Mouse (Mus musculus): Measurements from ENCODE around the gene Bcl2l11. TPM values are rescaled to one million over a fixed set of nuclear protein-coding genes. Genes with fewer than 3 reads are reported as not detected.

Gene Bcl2l11
- polyA plus RNA-seq (2016; fragmentation: Nextera tagmentation; extraction: Ambion mirVana), result 21.6 and 23.3 TPM in 2 replicates

- peak; percentile 90 for ATAC-seq (ENCODE audit: insufficient number of reproducible peaks, low FRiP score)
- Histone ChIP-seq H3K4me3 (peak within 1 kb of the TSS; percentile 76), H3K27ac (ENCODE audit: poor library complexity, severe bottlenecking) (peak within 1 kb of the TSS; percentile 81), H3K9ac (peak within 1 kb of the TSS; percentile 82), H3K36me3 (peaks cover 12% of the 10 kb centered on the region), H3K4me1 (replicated peaks) (peaks cover 33% of the 10 kb centered on the region), H3K4me2 (peak within 1 kb of the TSS; percentile 98), H3K9me3 (replicated peaks) (no peaks in the 10 kb centered on the region), H3K27me3 (replicated peaks) (0 out of 2 replicates have a peak, but pooled peaks cover 7% of the 10 kb centered on the region)
- WGBS, result under 1% methylated on average over 75 of the region's 76 CpGs
Observed at GRCm38 (mm10) chr2:128125635-128126470, at the start of gene Bcl2l11. Bcl2l11 (plus strand) TSS chr2:128126038.

- H3K27me3 ChIP-seq (replicated peaks), result no peaks in the 10 kb centered on the region
- no peak overlapping the region for H3K4me2 ChIP-seq
- no peak overlapping the region for H3K9ac ChIP-seq
- ATAC-seq (ENCODE audit: insufficient number of reproducible peaks, low FRiP score), result no peak
- no peaks in the 10 kb centered on the region for H3K9me3 ChIP-seq (replicated peaks)
- no peak overlapping the region for H3K27ac ChIP-seq (ENCODE audit: poor library complexity, severe bottlenecking)
- WGBS, result 76% methylated on average over 4 of the region's 4 CpGs
- H3K36me3 ChIP-seq, result no peaks in the 10 kb centered on the region
- H3K4me3 ChIP-seq, result no peak overlapping the region
- H3K4me1 ChIP-seq (replicated peaks), result no peaks in the 10 kb centered on the region
Observed at GRCm38 (mm10) chr2:128076936-128077335, 48.9 kb upstream of the Bcl2l11 start.

DNA sequence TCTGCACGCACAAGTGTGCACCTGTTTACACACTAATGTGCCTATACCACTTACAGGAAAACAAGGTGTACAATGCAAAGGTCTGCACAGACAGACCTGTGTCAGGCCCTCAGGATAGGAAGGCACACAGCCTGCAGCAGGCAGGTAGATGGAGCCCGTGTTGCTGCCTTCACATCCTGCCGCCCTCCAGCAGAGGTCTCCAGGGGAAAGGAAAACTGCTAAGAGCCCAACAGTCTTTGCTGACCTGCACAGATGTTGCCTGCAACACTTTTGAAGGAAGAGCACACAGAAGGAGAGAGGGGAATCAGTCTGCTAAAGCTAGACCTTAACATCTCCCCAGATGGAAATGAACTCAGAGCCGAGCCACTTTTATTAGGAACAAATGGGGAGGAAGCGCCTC is 47.0 kb upstream of the Bcl2l11 start:
- Histone ChIP-seq H3K9ac (no peak overlapping the region), H3K4me1 (replicated peaks) (no peaks in the 10 kb centered on the region), H3K4me2 (no peak overlapping the region), H3K27me3 (replicated peaks) (no peaks in the 10 kb centered on the region), H3K36me3 (no peaks in the 10 kb centered on the region), H3K27ac (ENCODE audit: poor library complexity, severe bottlenecking) (no peak overlapping the region), H3K9me3 (replicated peaks) (no peaks in the 10 kb centered on the region), H3K4me3 (no peak overlapping the region)
- no peak for ATAC-seq (ENCODE audit: insufficient number of reproducible peaks, low FRiP score)
- WGBS, result 36% methylated on average over 5 of the region's 5 CpGs

- H3K36me3 ChIP-seq, result no peaks in the 10 kb centered on the region
- no peak overlapping the region for H3K4me2 ChIP-seq
- H3K4me3 ChIP-seq, result no peak overlapping the region
- 68% methylated on average over 6 of the region's 6 CpGs for WGBS
- H3K27me3 ChIP-seq (replicated peaks), result no peaks in the 10 kb centered on the region
- H3K4me1 ChIP-seq (replicated peaks), result no peaks in the 10 kb centered on the region
- no peak for ATAC-seq (ENCODE audit: insufficient number of reproducible peaks, low FRiP score)
- H3K9me3 ChIP-seq (replicated peaks), result no peaks in the 10 kb centered on the region
- H3K27ac ChIP-seq (ENCODE audit: poor library complexity, severe bottlenecking), result no peak overlapping the region
- H3K9ac ChIP-seq, result no peak overlapping the region
Observed at GRCm38 (mm10) chr2:128079316-128079715, 46.5 kb upstream of the Bcl2l11 start.

GRCm38 (mm10) chr2:128083844-128084243 is 42.0 kb upstream of the Bcl2l11 start:
- Histone ChIP-seq H3K4me1 (replicated peaks) (peaks cover 26% of the 10 kb centered on the region), H3K9ac (no peak overlapping the region), H3K27me3 (replicated peaks) (no peaks in the 10 kb centered on the region), H3K4me2 (no peak overlapping the region), H3K36me3 (no peaks in the 10 kb centered on the region), H3K9me3 (replicated peaks) (no peaks in the 10 kb centered on the region), H3K4me3 (no peak overlapping the region), H3K27ac (ENCODE audit: poor library complexity, severe bottlenecking) (no peak overlapping the region)
- no peak for ATAC-seq (ENCODE audit: insufficient number of reproducible peaks, low FRiP score)
- 30% methylated on average over 3 of the region's 3 CpGs for WGBS

- Histone ChIP-seq H3K4me1 (replicated peaks) (peaks cover 26% of the 10 kb centered on the region), H3K9ac (no peak overlapping the region), H3K27me3 (replicated peaks) (no peaks in the 10 kb centered on the region), H3K36me3 (no peaks in the 10 kb centered on the region), H3K4me2 (no peak overlapping the region), H3K27ac (ENCODE audit: poor library complexity, severe bottlenecking) (no peak overlapping the region), H3K4me3 (no peak overlapping the region), H3K9me3 (replicated peaks) (no peaks in the 10 kb centered on the region)
- no peak for ATAC-seq (ENCODE audit: insufficient number of reproducible peaks, low FRiP score)
- 33% methylated on average over 5 of the region's 5 CpGs for WGBS
Observed at GRCm38 (mm10) chr2:128084607-128085006, 41.2 kb upstream of the Bcl2l11 start.

- no peak overlapping the region for H3K9ac ChIP-seq
- H3K9me3 ChIP-seq (replicated peaks), result no peaks in the 10 kb centered on the region
- no peak overlapping the region for H3K4me3 ChIP-seq
- peaks cover 26% of the 10 kb centered on the region for H3K4me1 ChIP-seq (replicated peaks)
- H3K27me3 ChIP-seq (replicated peaks), result no peaks in the 10 kb centered on the region
- no peak overlapping the region for H3K27ac ChIP-seq (ENCODE audit: poor library complexity, severe bottlenecking)
- ATAC-seq (ENCODE audit: insufficient number of reproducible peaks, low FRiP score), result no peak
- 92% methylated on average over 1 of the region's 1 CpGs for WGBS
- H3K4me2 ChIP-seq, result no peak overlapping the region
- no peaks in the 10 kb centered on the region for H3K36me3 ChIP-seq
Observed at GRCm38 (mm10) chr2:128085481-128085880, 40.4 kb upstream of the Bcl2l11 start.

- no peaks in the 10 kb centered on the region for H3K27me3 ChIP-seq (replicated peaks)
- no peak for ATAC-seq (ENCODE audit: insufficient number of reproducible peaks, low FRiP score)
- H3K4me2 ChIP-seq, result peak overlapping the region; percentile 41
- H3K9ac ChIP-seq, result no peak overlapping the region
- peak overlapping the region; percentile 18; the same call in 1 of the 2 replicates for H3K27ac ChIP-seq (ENCODE audit: poor library complexity, severe bottlenecking)
- no peaks in the 10 kb centered on the region for H3K36me3 ChIP-seq
- no peaks in the 10 kb centered on the region for H3K9me3 ChIP-seq (replicated peaks)
- WGBS, result 29% methylated on average over 14 of the region's 14 CpGs
- peaks cover 26% of the 10 kb centered on the region for H3K4me1 ChIP-seq (replicated peaks)
- H3K4me3 ChIP-seq, result no peak overlapping the region
Observed at GRCm38 (mm10) chr2:128086301-128086886, 39.4 kb upstream of the Bcl2l11 start.

GRCm38 (mm10) chr2:128086996-128087526 is 38.8 kb upstream of the Bcl2l11 start:
- no peak for ATAC-seq (ENCODE audit: insufficient number of reproducible peaks, low FRiP score)
- Histone ChIP-seq H3K4me2 (peak overlapping the region; percentile 41), H3K27me3 (replicated peaks) (no peaks in the 10 kb centered on the region), H3K36me3 (no peaks in the 10 kb centered on the region), H3K4me3 (no peak overlapping the region), H3K27ac (ENCODE audit: poor library complexity, severe bottlenecking) (peak overlapping the region; percentile 18; the same call in 1 of the 2 replicates), H3K9ac (no peak overlapping the region), H3K9me3 (replicated peaks) (no peaks in the 10 kb centered on the region), H3K4me1 (replicated peaks) (peaks cover 26% of the 10 kb centered on the region)
- WGBS, result 22% methylated on average over 7 of the region's 7 CpGs

- Histone ChIP-seq H3K27ac (ENCODE audit: poor library complexity, severe bottlenecking) (no peak overlapping the region), H3K4me2 (no peak overlapping the region), H3K9ac (no peak overlapping the region), H3K9me3 (replicated peaks) (no peaks in the 10 kb centered on the region), H3K27me3 (replicated peaks) (no peaks in the 10 kb centered on the region), H3K36me3 (no peaks in the 10 kb centered on the region), H3K4me3 (no peak overlapping the region), H3K4me1 (replicated peaks) (peaks cover 26% of the 10 kb centered on the region)
- 73% methylated on average over 8 of the region's 8 CpGs for WGBS
- ATAC-seq (ENCODE audit: insufficient number of reproducible peaks, low FRiP score), result no peak
Observed at GRCm38 (mm10) chr2:128087798-128088545, 37.9 kb upstream of the Bcl2l11 start.

All from heart, embryonic 12.5 days (tissue).